Mouse (Mus musculus): ENCODE data around the gene Ptges2.
"Not testable (repeated sequence)": the region's sequence is repeated elsewhere in the genome, so short reads cannot be mapped to it uniquely, and the experiment has no call there.

The Ptges2 gene

GRCm38 (mm10) chr2:32395484-32395945, at the start of gene Ptges2:
Ptges2 (plus strand) TSS chr2:32395896.
- DNase-seq, result peak; percentile 86 to 91

GRCm38 (mm10) chr2:32347019-32347418, 48.7 kb upstream of the Ptges2 start:
- peak in 1 of 2 experiments; percentile 49 for DNase-seq

DNA sequence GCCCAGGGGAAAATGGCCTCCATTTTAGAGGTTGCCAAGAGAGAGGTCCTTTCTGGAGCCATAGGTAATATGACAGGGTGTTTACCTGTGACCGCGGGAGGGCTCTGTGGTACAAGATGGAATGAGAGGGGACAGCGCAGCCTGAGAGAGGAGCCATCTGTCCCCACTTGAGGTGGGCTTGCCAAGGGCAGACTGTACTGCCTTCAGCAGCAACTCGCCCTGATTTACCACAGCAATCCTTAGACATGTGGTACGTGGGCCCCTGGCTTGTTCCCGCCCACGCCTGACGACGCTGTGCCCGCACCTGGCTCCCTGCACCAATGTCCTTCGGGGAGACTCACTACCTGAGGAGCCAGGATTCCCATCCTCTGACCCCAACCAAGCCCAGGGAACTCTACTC, 47.4 kb upstream of the Ptges2 start:
- peak; percentile 78 for DNase-seq

- DNase-seq, result peak; percentile 49 to 50
Measured at GRCm38 (mm10) chr2:32349625-32350255, 46.0 kb upstream of the Ptges2 start.

DNA sequence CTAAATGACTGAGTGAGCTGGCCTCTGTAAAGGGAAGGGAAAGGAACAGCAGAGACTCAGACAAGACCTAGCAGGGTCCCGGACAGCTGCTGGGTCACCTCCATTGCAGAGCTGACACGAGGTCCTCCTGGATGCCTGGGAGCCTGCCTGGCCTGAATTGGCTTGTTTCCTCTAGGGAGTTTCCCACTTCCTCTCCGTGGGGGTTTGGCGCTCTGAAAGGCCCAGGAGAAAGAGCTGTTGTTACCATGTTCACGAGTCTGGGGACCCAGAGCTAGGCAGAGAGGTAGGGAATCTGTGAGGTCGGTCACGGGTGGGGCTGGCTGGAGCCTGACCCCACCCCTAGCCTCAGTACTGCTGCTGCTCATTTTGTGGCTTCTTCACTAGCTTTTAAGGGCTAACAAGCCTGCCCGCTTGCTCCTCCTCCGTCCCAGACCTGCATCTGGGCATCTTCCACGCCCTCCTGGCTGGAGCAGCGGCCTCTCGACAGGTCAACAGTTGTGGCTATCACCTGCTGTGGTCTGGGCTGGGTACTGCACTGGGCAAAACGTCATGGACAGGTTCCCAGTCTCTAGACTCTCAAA, 45.1 kb upstream of the Ptges2 start:
- peak; percentile 68 to 69 for DNase-seq

GRCm38 (mm10) chr2:32351471-32351961, 44.2 kb upstream of the Ptges2 start:
- DNase-seq, result peak; percentile 73 to 74

DNA sequence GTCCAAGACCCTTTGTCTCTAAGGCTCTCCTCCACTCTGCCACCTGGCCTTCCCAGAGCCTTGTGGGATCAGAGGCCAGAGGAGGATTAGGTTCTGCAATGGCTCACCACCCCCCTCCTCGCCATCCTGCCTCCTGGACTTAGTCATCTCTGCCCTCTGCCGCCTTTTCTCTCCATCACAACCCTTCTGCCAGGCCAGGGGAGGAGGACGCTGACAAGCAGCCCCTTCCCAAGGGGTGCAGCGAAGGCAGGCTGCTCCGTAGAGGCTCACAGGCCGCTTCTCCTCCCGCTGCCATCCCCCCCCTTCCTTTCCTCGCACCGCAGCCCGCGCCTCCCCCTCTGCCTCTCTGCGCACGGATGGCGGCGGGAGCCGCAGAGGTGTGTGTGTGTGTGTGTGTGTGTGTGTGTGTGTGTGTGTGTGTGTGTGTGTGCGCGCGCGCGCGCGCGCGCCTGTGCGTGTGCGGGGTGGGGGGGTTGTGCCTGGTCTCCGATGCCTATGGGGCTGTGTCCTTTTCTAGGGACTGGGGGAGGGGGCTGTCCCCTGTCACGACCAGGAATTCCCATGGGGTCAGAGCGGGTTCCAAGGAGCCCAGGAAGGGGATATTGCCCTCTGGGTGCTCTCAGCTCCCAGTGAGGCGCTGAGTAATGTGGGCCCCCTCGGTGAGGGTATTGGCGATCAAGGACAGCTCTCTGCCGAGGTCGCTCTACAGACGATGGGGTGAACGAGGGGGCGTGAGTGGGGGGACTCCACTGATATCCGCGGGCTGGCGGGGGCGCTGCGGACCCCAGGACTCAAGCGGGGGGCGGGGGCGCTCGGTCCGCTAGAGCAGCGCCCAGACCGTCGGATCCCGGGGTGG, 43.3 kb upstream of the Ptges2 start, which contains the start of gene Ciz1:
Gene Ciz1 (plus strand): TSS at position 177 of the 856 bp plus-strand sequence.
- DNase-seq, result peak; percentile 72 to 80

- DNase-seq, result peak; percentile 93 to 99
Measured at GRCm38 (mm10) chr2:32353007-32353542, 42.6 kb upstream of the Ptges2 start, which contains the start of gene Dnm1. Dnm1 (minus strand) TSS chr2:32353338.

- no peak for DNase-seq
Measured at GRCm38 (mm10) chr2:32353836-32354235, 41.9 kb upstream of the Ptges2 start.

GRCm38 (mm10) chr2:32354336-32354895, 41.3 kb upstream of the Ptges2 start:
- DNase-seq, result no peak

DNA sequence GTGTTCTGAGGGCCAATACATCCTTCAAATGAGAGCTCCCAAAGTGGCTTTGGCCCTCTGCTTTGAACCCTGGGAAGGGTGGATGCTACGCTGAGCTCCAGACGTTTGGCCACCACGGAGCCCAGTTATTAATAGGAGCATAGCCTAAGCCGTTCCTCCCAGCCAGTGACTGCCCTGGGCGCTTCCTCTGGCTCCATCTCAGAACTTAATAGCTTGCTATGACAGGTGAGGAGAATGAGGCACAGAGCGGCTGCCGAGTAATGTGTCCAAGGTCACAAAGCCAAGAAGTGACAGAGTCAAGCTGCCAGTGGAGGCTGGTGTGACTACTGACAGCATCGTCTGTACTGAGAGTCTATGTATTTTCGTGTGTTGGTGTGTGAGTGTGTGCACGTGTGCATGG, 39.5 kb upstream of the Ptges2 start:
- no peak for DNase-seq

GRCm38 (mm10) chr2:32357710-32358109, 38.0 kb upstream of the Ptges2 start:
- DNase-seq, result no peak

- no peak for DNase-seq
Measured at GRCm38 (mm10) chr2:32358381-32358780, 37.3 kb upstream of the Ptges2 start.

DNA sequence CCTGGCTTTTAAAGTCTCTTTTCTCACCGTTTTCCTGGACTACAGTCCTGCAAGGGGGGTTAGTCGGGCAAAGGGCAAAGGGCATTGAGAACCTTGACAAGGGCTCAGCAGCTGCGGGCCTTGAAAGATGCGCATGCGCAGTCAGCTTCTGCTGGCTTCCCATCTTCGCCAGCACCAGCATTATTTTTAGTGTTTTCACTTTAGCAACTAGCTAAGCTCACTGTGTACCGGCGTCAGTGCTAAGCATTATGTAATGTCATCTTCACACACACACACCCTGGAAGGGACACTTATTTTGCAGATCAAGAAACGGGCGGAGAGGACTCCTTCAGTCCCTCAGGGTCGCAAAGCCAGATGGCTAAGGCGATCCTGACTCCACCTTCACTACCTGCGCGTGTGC, 35.0 kb upstream of the Ptges2 start:
- DNase-seq, result peak; percentile 82 to 88

- DNase-seq, result peak; percentile 90 to 92
Measured at GRCm38 (mm10) chr2:32361437-32361836, 34.3 kb upstream of the Ptges2 start.

GRCm38 (mm10) chr2:32362274-32362673, 33.4 kb upstream of the Ptges2 start:
- not testable (repeated sequence) for DNase-seq

GRCm38 (mm10) chr2:32362817-32363340, 32.8 kb upstream of the Ptges2 start:
- DNase-seq, result peak; percentile 89 to 98

GRCm38 (mm10) chr2:32363376-32364106, 32.2 kb upstream of the Ptges2 start:
- peak in 1 of 2 experiments; percentile 35 for DNase-seq

DNA sequence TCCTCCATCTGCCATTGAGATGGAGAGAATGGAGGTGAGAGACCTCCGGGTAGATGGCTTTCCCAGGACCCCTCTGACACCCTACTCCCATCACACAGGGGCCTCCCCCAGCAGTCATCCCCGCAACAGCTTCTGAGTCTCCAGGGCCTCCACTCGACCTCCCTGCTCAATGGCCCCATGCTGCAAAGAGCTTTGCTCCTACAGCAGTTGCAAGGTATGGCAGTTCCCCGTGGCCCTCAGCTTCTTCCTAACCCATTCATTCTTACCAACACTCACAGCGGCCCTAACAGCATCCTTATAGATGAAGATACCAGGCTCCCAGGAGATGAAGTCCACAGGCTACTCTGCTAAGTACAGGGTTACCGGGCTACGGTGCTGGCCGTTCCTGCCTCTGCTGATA, 31.6 kb upstream of the Ptges2 start:
- no peak for DNase-seq

DNA sequence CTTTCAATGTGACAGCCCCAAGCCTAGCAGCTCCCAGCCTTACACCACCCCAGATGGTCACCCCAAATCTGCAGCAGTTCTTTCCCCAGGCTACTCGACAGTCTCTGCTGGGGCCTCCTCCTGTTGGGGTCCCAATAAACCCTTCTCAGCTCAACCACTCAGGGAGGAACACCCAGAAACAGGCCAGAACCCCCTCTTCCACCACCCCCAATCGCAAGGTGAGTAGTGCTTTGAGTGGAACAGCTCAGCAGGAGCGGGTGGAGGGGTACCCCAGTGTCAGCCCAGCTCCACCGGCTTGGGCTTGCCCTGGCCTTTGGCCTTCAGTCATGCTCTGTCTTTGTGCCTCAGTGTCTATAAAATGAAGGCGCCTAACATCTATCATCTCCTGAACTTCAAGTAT, 28.4 kb upstream of the Ptges2 start:
- no peak for DNase-seq

- DNase-seq, result no peak
Measured at GRCm38 (mm10) chr2:32374191-32374590, 21.5 kb upstream of the Ptges2 start.
